Mouse (Mus musculus) adrenal gland, postnatal 36 days (tissue): ENCODE data around the gene Bcas1. TPM values are rescaled to one million over a fixed set of nuclear protein-coding genes. Genes with fewer than 3 reads are reported as not detected.

Experiments
- DNase-seq, 2 experiments: peaks; one replicate each; pipeline ENCODE4 v3.0.0; 2021; ENCODE audit warnings: mixed read lengths in 1 of 2
- total RNA-seq, 2 experiments: library from RNA; stranded (reverse); gene quantifications; 2 replicates each; pipeline ENCODE4 v1.2.3; 2021

Gene Bcas1
- total RNA-seq, 2 experiments from 2014 or later = 0.20 to 0.63 TPM

DNA sequence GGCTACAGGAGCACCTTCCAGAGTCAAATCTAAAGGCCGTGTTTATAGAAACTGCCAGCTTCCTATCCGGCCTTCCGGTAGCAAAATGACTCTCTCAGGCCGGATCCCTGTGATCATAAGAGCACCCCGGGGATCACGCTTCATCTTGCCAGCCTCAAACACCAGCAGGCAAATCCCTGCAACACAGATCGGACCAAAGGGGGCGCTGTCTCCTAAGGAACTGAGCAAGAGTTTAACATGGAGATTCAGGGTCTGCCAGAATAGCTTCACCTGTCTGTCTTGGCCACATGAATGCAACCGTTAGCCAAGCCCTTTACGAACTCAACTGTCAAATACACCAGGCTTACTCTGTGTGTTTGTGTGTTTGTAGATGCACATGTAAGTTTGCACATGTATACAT, 8.9 kb downstream of the Bcas1 start:
- DNase-seq = peak; percentile 29 to 37

DNA sequence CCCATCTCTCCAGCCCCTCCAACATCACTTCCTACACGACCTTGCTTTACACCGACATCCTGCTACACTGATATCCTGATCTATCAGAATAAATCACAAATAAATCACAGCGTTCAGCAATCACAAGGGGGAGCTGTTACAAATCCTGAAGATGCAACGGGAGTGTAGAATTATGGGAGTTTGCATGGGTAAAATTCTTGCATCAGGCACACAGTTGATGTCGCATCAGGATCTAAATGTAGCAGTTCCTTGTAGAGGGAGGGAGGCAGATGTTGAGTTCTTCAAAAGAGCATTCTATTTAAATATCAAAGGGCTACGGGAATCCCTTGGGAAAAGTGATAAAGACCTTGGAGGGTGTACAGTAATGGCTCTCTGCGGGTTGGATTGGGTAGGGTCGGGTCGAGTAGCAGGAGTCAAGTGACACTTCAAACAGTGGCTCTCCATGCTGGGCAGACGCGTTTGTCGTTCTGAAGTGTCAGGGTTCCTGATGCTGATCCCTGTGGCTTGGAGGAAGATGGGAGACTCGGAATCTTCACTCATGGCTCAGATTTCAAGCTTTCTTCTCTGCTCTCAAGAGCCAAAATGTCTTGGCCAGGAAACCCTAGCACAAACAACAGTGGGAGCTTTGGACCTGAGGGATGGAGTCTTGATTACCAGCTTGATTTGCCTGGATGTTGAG, 16.0 kb downstream of the Bcas1 start:
- DNase-seq = no peak

DNA sequence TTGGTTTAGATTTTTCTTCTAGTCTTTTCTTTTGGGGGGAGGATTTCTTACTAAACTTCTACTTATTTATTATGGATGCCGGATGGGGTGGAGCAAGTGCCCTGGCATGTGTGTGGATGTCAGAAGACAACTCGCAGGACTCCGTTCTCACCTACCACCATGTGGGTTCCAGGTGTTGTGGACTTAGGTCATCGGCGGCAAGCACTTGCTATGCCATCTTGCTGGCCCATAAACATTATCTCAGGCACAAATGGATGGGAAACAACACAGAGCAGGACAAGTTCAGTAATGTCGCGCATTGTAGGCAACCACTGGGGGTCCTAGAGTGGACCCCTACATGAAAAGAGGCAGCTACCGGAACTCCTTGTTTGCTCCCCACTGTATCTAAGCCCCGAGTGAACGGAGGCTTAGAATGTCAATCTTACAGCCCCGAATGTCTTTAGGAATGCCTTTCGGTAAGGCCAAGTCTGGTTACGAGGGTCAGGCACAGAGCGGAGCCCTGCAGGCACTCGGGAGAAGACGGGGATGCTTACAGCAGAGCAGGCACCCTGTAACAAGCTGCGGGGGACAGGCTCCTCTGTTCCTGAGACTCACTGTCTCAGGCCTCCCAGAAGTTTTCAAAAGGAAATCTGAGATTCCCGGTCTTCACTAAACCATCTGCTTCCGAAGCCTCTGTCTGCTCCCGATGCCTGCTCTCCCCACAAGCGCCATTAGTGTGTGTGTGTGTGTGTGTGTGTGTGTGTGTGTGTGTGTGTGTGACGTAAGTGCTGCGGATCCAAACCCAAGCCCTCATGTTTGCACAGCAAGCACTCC, 16.8 kb downstream of the Bcas1 start:
- no peak for DNase-seq

DNA sequence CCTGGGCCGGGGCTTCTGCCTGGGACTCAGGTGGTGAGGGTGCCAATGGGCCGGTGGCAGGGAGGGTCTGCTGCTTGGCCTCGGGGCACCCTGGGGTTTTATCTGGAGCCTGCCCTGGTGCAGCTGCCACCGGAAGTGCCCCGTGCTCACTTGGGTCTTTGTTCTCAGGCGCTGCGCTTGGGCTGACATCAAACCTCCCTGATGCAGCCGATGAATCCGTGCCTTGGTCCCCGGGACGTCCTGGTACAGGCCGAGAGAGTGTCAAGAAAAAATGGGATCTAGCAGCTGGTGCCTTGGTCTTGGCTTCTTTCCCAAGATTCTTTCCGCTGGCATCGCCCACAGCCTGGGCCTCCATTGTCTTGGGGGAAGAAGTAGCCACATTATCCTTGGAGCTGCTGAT, 21.2 kb downstream of the Bcas1 start:
- DNase-seq = no peak

DNA sequence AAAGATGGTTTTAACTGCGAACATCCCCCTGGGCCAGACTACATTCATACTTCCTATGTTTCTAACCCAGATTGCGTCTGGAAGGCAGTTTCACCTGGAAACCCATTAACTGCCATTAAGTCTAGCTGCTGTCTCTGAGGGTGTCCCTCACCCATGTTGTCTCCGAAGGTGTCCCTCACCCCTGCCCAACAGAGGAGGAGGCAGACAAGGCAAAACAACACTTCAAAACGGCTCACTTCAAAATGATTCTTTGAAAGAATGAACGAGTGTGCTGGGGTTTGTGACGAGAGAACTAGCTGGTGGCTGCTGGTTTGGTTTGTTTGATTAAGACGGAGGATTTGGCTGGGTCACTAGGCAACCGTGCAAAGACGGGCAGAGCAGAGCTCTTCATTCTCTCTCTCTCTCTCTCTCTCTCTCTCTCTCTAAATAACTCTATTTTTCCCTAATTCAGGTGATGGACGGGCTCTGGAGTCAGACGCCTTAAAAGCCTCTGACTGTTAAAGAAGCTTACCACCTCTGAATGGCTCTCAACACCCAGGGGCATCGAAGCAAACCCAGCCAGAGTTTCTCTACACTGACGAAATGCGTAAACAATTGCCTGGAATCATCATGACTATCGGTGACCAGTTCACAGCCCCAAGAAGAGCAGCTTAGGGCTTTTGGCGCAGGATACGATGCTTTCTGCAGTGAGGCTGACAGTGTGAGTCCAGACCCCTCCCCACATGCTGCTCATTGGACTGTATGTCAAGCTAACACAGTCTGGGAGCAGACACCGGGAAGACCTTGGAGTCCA, 22.7 kb downstream of the Bcas1 start:
- no peak for DNase-seq

DNA sequence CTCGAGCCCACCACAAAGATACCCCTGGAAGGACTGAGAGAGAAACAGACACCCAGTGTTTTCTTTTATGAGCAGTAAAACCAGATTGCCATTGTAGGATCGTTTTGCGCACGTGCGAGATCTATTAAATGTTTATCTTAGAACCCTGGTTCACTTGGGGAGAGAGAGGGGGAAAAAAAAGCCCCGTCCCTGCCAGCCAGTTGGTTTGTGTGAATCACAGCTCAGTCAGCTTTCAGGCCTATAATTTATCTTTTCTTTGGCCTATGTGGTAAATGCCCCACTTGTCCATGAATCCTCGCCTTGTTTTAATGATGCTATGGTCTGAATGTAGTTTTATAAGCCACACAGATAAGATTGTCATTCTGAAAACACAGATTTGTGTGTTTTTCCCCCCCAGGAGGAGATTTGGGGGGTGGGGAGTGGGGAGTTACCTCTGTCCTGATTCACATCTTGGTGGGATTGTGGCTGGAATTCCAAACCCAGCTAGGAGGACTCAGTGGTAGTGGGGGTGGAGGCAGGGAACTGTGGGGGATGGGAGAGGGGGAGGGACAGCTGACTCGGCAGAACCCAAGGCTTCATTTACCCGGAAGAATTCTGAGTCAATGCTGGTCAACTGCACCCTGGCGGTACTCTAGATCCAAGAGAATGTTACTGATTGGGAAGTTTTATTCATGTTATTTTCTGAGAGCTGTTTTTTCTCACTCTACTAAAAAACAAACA, 23.8 kb downstream of the Bcas1 start:
- DNase-seq = no peak

DNA sequence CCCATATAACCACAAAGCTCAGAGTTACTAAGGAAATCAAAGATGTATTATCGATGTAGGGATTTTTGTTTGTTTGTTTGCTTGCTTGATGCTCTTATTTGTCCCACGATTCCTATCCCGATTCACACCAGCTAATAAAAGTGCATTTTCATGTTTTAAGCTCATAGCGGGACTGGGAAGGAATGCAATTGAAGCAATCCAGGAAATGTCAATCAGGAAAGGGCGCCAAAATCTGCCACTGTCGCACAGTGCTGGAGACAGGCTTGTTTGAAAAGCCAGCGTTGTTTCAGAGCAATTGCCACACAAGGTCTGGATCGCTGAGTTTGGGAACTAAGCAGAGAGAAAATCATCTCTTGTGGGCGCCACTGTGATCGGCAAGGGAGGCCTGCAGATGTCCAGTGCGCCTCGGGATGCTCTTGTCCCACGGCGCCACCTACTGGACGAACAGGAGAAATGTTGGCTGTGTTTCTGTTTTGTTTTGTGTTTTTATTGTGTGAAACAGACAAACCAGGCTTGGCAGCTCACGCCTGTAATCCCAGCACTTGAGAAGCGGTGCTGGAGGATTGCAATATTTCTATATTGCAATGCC, 26.3 kb downstream of the Bcas1 start:
- DNase-seq = peak; percentile 78 to 82

DNA sequence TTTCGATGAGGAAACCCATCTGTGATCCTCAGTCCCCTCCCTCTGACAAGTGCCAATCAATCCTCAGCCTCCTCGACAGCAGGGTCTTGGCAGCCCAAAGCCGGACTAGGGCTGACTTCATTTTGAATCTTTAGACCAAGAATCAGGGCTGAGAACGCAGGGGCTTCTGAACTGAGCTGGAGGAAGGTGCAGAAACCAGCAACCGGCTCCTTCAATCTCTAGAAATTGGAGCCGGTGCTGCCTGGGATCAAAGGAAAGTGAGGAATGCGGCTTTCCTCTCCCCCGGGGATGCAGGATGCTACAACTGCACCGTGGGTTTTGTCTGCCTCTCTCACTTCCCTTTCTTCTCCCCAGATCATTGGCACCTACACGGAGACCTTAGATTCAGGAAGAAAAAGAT, 27.0 kb downstream of the Bcas1 start:
- no peak for DNase-seq

DNA sequence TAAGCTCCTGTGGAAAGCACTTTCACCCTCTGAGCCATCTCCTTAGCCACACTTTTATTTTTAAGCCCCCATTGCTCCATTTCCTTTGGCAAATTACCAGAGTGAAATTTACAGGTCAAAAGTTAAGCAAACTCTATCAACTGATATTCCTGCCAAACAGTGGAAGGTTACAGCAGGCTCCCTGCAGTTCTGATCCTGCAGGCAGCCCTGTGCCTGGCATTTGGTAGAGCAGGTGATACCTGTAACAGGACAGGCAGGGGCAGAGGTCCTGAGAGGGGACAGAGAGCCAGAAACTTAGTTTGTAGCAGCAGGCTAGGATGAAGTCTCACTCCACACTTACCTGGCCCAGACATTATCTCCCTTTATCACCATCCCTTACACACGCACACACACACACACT, 35.7 kb downstream of the Bcas1 start:
- DNase-seq = no peak

DNA sequence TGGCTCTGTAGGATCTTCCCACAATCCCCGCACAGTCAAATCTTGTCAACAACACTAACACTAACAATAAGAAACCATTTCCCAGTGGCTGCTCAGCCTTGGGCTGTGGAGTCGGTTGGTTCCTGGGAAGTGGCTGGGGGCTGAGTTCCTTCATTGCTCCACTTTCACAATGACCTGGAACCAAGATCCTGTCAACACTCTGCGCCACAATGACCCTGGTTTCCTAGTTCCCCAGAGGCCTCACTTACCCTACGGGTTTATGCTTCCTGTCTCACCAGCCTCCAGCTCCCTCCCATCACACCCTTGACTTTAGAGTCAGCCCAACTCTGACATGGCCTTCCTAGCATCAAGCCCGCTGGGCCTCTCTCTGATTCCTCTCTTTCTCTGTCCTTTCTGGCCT, 39.3 kb downstream of the Bcas1 start:
- no peak for DNase-seq

DNA sequence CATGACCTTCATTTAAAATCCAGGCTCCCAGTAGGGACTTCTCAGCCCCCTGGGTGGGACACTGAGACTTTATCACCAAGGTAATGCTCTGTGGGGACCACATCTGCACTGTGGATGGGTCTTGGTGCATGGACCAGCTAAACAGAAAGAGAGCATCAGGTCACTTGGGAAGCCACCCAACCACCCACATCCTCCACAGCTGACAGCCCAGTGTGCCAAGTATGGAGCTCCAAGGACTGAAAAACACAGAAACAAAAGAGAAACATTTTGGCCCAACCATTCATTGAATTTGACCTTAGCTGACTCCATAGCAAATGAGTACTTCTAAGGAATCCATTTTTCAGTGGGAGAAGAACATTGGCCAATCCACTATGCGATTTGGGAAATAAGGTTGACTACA, 42.1 kb downstream of the Bcas1 start:
- no peak for DNase-seq

DNA sequence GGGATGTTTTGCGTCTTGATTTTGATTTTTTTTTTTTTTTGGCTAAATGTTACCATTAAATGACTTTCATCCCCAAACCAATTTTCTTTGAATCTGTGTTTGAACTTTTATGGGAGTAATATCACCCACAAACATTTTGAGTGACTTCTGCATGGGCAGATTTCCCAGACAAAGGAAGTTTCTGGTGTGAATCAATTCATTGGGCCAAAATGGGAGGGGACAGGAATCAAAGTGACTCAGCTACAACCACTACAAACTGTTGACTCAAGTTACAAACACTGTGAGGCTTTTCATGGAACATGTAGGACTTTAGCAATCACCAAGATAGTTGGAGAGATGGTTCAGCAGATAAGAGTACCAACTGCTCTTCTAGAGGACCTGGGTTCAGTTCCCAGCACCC, 42.9 kb downstream of the Bcas1 start:
- no peak for DNase-seq

DNA sequence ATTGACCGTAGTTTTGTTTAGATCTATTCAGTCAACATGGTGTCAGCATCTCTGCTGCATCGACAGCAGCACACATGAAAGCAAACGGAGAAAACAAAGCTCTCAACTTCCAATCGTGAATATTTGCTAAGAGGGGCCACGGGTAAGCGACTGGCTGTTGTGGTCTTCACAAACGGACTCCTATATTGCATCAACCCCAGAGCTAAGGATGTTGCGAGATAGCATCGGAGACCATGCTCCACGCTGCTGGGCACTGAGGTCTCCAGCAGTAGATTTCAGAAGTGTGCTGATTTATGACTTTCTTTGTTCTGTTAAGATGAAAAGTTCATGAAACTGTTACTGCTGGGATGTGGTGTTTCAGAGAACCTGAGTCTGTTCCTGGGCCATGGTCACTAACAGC, 54.3 kb downstream of the Bcas1 start:
- no peak for DNase-seq

DNA sequence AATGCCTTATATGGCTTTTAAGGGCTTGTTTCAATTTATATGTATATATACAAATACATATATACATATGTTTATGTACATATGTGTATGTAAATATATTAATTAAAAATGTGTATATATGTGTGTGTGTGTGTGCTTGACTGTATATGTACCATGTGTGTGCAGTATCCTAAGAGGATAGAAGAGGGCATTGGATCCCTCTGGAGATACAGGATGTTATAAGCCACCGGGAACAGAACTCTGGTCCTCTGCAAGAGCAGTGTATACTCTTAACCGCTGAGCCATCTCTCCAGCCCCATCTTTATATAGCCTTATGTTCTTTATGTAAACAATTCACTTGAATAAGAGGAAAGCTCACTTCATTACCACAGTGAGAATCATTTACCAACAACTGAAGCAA, 62.0 kb downstream of the Bcas1 start:
- no peak for DNase-seq

DNA sequence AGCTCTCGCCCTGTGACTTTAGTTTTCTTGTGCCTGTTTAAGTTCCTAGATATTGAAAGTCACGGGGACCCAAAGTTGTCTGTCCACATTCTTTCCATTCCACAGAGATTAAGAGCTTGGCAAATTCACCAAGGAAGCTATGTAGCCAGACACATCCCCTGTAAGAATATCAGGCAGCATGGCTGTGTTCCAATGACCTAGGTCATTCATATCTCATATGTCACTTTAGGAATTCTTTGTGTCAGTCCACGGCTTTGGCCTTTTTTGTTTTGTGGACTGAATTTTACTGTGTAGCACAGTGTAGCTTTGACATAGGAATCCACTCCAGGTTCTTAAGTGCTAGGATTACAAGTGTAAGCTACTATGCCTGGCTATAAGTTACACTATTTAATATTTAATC, 62.4 kb downstream of the Bcas1 start:
- peak in 1 of 2 experiments; percentile 46 for DNase-seq

DNA sequence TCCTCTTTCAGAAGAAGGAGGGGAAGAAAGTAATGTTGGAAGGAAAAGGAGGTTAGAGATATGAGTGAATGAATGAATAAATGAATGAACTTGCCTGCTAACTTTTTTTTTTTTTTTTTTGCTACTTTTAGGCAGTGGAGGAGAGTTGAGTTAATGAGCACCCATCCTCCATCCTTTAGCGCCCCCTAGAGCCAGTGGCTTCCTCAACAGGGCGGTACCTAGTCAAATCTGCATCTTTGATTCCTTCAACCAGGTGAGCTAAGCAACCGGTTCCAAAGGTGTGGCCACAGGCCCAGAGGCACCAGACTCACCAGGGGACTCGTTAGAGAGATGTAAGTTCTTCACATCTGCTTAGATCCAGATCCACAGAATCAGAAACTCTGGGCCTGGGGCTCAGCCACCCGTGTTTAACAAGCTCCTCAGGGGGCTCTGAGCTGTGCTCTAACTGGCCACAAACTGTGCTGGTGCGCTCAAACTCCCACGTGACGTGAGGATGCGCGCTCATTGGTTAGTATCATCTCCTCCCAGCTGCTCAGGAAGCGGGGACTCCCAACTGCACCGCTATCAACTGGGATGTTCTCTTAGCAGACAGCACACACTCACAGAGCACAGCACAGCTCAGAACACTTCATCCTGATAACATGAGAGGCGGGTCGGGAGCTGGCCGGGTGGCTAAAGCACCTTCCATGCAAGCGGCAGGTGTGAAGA, 70.8 kb downstream of the Bcas1 start:
- peak in 1 of 2 experiments; percentile 39 for DNase-seq

DNA sequence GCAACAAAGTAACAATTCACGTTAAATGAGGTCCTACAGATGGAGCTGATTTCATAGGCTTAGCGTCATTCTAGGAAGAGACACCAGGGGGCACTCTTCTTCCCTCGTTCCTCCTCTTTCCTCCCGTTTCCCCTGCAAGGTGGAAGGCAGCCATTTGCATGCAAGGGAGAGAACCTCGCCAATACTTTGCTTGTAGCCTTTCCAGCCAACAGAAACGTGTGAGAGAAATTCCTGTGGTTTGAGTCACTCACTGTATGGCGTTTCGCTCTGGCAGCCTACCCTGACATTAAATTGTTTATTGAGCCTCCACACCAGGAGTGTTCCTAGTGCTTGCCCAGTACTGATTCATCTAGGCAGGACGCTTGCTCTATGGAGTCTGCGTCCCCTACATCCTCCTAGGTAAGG, 72.7 kb downstream of the Bcas1 start:
- peak; percentile 71 to 84 for DNase-seq

DNA sequence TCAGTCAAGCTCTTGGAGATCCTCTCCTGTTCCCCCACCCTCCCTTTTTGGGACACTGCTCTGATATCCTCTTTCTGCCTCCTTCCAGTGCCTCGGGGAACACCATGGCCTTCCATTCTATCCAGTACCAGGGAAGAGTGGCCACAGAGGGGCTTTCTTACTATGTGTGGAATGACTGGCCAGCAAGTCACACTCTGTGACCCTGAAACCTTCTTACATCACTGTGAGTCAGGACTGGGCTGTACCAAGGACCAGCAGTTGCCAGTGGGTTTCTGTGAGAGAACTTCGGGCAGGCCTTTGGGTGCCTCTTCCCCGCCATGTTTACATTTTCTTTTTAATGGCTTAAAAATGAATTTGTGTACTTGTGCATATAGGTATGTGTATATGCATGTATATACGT, 75.4 kb downstream of the Bcas1 start:
- DNase-seq = peak; percentile 43 to 54

DNA sequence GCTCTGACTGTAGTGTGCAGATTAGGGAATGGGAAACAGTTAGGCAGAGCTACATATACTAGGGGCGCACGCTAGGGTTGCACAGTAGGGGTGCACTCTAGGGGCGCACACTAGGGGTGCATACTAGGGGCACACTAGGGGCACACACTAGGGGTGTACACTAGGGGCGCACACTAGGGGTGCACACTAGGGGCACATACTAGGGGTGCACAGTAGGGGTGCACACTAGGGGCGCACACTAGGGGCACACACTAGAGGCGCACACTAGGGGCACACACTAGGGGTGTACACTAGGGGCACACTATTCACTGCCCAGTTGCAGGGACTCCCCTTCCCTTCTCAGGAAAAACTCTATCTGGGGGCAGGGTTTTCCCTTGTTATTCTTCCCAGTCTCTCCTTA, 75.8 kb downstream of the Bcas1 start:
- no peak for DNase-seq

DNA sequence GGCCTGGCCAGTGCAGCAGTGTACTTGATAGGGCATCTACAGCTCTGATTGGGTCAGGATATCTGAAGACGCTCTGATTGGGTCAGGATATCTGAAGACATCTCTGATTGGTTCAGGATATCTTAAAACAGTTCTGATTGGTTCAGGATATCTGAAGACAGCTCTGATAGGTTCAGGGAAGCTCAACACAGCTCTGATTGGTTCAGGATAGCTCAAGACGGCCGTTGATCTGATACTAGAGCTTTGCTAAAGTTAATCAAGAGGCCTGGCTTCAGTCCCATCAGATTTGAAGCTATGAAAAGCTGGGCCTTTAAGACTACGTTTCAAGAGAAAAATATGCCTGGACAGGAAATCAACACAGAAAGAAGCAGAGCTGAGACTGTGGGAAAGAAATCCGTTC, 77.9 kb downstream of the Bcas1 start:
- DNase-seq = no peak

DNA sequence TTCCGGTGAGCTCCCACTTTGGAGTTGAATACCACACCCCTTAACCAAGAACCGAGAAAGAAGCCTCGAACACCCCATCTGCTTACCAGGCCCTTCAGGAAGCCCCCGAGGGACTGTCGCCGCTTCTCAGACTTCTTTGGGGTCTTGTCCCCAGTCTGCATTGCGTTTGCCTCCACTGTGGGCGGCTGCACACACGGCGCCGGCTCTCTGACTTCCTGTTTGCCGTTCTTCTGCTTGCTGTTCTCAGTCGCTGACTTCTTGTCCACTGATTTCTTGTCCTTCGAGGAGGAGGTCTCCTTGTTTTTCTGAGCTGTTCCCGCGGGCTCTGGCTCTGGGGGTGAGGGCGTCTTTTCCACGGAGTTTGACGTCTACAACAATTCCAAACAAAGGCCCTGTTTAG, 78.5 kb downstream of the Bcas1 start:
- DNase-seq = no peak
